Mouse (Mus musculus): ENCODE data around the gene Otx2. TPM values are rescaled to one million over a fixed set of nuclear protein-coding genes. Genes with fewer than 3 reads are reported as not detected.
A peak's percentile ranks its signal among the peaks of the same experiment; 100 is the strongest.

Gene Otx2
- 1 to 10 TPM in 1 of 2 experiments, under 1 TPM in 1; 0.85 to 2.3 TPM for total RNA-seq (2021)

DNA sequence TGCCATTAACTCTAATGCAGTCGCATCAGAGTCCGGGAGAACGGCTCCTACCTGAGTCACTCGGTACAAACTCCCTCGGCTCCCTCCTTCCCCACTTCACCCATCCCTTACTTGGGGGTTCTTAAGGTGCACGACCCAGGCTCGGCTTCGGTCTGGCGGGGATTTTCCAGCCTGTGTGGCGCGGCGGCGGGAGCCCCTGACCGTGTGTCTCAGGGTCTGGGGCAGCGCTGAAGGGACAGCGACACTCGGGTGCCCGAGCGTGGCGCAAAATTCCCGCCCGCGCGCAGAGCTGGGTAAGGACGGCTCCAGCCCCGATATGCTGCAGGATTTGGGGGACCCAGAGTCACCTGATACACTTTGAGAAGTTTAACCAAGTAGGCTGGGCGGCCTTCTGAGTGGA, at the start of gene Otx2:
Gene Otx2 (minus strand): TSS at position 279 of the 400 bp plus-strand sequence.
- DNase-seq = no peak

DNA sequence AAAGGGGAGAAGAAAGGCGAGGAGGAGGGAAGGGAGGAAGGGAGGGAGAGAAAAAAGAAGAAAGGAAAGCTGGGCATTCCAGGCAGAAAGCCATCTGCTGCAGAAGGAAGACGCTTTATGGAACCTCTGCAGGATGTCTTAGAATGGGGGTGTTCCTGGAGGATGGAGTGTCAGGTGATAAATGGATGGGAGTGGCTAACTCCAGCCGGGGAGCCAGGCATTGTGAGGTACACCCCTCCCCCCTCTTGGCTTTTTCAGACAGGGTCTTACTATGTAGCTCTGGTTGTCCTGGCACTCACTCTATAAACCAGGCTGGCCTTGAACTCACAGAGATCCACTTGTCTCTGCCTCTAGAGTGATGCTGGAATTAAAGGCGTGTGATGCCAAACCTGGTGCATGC, 49.1 kb upstream of the Otx2 start:
- no peak for DNase-seq

DNA sequence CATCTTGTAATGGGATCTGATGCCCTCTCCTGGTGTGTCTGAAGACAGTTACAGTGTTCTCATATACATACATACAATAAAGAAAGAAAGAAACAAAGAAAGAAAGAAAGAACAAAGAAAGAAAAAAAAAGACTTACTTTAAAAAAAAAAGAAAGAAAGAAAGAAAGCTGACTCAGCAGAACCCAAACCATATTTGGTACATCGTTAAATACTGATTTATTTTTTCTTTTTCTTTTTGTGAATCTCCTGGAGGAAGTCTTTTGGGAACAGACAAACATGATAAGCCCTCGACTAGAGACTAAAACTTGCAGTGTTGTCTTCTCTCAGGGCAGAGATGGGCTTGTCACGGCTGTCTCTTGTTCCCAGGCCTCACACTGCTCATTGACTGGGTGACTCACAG, 45.7 kb upstream of the Otx2 start:
- DNase-seq = no peak

DNA sequence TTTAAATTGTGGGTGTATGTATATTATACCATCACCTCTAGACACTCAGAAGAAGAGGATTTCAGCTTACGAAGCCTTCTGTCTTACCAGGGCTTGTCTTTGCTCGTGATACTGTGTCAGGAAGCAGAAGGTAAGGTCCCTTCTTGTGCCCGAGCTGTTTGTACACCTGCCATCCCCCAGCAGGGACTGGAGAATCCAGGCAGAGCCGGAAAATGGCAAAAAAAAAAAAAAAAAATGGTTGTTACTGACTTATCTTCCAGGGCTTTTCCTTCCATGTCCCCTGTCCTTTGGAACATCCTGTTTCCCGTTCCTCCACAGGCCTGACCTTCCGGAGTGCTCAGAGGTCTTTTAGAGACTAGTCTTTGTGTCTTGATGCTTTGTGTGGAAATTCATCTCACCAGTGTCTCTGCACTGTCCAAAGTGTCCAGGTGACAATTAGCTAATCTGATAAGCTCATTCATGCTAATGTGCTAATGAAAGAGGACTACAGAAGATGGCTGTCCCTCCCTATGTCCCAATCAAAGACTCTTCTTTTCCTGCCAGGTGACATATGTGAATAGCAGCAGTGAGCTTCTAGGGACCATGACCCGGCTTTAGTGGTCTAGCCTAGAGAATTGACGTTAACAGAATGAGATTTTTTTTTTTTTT, 44.1 kb upstream of the Otx2 start:
- no peak for DNase-seq

DNA sequence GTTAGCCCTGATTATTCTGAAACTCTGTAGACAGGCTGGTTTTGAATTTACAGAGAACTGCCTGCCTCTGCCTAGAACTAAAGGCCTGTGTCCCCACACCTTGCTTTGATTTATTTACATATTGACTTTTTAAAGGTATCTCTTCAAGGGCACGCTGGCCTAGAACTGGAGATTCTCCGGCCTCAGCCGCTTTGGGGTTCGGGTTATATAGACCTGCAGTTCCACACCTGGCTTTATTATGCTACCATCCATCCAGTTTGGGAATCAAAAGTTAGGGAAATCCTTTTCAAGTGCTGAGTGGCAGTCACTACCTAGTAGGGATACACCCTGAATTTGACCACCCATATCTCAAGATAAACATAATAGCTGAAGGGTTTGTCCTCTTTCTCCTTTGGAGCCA, 42.8 kb upstream of the Otx2 start:
- DNase-seq = no peak

DNA sequence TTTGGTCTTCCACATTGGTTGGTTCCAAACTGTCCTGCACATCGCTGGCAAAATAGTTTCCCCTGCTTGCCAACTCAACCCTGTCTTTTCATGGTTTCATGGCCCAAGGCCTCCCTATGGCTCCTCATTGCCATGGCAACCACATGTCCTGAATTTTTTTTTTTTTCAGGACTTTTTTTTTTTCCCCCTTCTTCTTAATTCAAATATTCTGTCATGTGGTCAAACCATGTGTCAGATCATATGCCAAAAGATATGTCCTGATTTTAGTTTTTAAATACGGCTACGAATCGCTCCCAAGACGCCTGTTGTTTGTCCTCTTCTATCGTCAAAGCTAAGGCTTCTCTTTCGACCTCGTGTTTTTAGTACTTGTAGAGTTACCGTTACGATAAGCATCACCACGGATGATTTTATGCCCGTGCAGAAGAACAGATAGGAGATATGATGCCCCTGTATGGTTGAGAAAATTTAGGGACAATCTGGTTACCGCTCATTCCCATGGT, 37.3 kb upstream of the Otx2 start:
- no peak for DNase-seq

DNA sequence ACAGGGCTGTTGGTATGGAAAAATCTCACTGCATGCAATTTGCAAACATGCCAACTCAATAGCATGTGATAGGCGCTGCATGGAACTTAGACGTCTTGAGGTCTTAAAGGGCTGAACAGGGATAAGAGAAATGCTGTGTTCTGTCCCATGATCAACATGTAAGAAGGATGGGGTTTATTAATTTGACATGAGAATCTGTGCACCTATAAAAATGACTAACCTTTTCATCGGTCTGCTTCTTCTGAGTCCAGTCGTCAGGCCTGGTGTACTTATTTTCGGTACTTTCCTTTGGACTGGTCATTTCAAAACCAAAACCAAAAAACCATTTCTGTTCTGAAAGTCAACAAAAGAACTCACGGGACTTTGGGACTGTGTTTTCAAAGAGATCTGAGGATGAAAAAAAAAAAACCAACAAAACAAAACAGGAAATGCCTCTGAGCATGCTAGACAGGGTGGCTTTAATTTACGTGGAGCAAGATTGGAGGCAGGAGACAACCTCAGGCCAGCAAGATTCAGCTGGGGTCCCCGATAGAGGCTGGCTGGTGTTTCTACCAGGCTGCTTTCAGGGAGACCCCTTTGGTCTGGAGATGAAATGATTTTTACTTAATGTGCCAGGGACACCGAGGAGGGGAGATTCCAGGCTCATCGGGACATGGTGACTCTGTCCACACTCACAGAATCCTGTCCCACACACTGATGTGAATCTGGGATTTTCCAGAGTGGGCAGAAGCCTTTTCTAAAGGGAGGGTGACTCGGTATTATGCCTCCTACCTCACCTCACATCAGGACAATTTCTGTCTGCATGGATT, 36.6 kb upstream of the Otx2 start:
- DNase-seq = no peak

DNA sequence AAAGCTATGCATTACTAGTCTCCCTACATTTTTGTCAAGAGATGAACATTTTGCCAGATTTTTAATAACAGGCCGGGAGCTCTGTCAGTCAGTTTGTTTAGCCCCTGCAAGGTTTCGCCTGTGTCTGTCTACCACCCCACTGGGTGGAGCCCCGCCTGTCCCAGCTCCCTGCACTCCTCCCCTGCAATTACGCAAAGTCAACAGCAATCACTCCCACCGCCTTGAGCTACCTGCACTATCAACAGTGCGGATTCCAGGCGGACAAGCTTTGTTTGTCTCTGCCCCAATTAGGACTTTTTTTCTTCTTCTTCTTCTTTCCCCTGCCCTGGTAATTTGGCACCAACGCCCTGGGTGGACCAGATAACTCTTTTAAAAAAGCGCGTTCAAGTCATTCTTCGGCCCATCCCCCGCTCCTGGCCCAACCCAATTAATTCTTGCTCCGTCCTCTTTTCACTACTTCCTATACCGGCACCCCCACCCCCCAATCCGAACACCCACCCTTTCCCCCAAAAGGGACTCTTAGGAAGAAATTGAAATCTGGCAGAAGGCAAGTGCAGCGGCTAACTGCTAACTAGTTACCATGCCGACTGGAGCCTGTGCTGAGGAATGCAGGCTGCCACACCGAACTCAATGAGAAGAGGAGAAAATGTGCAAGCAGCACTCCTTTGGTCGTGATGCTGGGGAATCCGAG, 35.9 kb upstream of the Otx2 start:
- peak; percentile 9 to 18 for DNase-seq

DNA sequence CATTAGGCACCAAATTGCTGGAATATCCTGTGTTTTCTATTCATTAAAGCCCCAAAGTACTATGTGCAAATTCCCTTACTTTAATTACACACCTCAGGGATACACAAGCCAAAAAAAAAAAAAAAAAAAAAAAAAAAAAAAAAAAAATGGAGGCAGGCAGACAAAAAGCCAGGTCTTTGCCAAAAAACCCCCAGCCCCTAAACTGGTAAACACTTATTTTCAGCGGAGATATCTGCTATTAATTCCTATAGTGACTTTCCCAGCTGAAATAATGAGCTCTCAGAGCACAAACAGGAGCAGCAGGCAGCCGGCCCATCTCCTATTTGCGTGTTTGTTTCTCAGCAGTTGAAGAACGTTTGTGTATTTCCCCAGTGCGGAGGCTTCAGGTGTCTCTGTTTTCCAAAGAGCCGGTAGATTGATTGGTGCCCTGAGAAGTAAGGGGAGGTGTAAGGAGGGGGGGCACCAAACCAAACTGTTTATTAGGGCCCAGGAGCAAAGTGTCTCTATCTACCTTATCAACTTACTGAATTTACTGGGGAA, 34.3 kb upstream of the Otx2 start:
- DNase-seq = no peak

DNA sequence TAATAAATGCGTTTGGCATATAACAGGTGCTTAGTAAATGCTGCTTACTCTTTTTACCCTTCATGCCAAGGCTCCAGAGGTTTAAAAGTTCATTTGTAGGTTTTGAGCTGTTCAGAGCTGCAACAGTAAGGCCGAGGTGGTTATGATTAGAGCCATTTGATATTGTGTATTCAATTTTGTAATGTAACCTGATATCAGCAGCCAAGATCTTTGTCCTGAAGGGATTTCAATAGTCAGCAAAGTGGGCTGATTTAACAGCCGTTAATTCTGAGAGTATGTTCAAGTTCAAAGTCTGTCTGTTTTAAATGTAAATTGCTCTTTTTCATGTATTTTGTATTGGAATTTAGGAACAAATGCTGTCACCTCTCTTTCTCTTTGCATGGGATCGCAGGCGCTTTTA, 33.8 kb upstream of the Otx2 start:
- DNase-seq = no peak

DNA sequence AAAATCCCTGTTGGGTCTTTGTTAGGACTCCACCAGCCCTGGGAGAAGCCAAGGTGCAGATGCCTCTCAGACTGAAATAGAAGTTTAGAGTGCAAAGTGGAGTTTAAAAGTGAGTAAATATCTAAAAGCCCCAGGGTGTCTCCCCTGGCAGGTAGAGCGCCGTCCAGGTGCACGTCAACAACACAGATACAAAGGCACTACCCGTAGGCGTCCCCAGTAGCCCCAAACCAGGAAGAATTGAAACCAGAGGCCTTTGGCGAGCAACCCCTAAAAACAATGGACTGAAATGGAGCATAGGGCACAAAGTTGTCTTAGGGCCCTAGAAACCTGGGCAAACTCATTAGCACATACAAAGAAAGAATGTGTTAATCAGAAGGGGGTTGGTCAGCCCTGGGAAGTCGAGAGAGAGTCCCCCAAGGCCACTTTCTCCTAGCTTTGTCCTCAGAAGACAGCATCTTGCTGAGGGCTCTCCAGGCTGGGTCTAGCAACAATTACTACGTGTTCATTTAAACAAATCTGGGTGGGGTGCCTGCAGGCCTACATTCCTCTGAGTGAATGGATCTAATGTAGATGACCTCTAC, 27.3 kb upstream of the Otx2 start:
- no peak for DNase-seq

DNA sequence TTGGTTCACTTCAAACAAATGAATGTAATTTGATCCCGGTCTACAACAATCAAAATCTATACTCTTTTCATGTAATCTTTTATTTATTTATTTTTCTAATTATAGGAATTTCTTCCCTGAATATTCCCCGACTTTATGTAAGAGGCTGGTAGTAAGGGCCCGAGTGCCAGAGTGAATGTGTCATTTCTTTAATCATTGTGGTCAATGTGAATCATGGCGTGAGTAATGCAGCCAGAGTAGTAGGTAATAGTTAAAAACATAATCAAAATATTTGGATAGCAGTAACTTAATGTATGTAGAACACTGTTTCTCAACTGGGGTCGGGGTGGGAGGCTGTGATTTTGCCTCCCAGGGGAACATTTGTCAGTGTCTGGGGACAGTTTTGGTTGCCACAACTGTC, 6.0 kb upstream of the Otx2 start:
- no peak for DNase-seq

DNA sequence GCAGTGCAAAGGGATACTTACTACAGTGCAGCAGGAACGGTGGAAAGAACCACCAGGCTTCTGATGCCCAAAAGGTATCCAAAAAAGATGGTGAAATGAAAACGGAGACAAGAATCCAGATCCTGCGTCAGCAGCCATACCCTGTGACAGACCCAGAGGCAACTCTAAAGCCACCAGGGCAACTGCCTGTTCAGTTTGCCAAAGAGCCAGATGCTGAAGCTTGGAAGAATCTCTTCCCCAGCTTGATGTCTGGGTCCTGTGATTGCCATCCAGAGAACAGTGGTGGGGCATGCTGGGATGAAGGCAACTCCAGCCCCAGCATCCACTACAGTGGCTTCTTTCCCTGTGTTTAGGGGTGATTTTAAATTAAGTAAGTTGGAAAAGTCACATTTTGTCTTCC, 5.1 kb upstream of the Otx2 start:
- DNase-seq = no peak

DNA sequence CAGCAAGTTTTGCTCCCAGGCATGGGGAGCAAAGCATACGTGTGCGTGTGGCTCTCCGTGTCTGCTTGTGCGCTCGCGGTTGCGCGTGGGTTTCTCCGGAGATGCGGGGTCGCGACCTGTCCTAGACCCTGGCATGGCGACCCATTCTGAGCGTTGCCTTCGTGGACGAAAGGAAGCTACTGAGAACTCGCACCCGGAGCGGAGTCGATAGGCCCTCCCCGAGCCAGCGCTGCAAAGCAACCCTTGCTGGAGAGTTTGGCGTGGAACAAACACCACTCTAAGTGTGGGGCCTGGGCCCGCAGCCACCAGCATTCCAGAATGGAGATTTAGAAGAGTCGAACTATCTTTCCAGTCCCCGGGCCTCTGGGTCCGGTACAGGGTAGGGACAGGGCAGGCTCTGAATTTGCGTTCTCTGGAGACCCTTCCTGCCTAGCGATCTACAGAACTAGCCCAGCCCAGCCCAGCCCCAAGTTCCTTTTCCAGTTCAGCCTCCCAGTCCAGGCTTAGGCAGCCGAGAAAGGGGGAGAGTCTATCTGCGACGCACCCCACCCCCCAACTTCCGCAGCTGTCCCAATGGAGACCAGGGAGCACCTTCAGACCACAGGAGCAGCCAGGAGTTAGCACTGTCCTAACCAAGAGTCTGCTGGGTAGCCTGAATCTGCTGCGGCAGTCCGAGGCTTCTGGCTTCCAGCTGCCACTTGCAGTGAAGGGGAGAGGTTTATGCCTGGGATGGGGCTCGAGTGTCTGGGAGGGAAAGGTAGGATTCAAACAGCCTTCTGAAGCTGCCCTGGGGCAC, 615 bp upstream of the Otx2 start:
- no peak for DNase-seq

DNA sequence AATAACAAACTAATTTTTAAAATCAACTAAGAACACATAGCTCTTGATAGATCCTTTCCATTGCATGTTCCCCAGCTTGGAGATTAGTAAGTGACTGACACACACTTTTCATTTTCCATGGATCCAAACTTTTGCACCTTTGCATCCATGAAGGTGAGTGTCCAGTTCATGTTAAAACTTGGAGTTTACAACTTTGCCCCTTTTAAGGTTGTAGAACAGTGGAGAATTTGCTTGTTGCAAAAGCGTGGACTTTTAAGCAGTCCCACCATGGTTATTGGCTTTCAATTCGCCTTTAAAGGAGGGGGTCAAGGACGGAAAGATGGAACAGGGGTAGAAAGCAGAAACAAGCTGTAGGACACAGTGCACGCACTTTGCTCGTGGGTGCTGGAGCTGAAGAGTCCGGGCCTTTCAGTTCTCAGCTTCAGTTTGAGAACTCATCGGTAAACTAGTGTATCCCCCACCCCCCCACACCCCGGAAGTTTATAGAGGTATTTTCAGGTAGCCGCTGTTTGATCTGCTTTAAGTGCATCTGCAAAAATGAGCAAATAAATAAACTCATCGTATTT, 925 bp downstream of the Otx2 start:
- DNase-seq = no peak

DNA sequence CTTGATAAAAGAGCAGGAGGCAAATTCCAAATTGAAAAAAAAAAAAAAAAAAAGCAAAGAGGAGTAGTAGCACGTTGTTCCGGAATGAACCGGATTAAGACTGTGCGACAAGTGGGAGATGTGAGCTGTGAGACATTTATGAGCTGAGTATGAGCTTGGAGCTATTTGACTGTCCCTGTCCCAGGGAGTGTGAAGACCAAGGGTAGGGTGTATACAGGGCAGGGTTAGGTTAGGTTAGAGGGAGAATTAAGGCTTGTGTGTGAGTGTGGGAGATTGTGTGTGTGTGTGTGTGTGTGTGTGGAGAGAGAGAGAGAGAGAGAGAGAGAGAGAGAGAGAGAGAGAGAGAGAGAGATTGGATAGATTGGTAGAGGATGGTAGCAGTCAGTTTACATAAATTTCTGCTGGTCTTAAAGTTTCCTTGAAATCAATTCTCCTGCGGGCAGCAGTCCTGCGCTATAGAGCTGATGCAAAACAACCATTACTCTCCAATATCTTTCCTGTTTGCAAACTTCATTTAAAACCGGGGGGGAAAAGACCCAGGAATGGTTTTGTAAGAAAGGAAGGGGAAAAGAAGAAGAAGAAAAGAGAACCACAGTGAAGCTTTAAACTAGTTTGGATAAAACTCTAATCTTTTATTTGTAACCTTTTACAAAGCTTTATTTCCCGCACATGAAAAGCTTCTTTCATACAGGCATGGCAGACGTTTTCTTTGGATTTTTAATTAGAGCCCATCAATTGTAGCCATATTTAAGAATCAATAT, 2.0 kb downstream of the Otx2 start:
- DNase-seq = no peak

DNA sequence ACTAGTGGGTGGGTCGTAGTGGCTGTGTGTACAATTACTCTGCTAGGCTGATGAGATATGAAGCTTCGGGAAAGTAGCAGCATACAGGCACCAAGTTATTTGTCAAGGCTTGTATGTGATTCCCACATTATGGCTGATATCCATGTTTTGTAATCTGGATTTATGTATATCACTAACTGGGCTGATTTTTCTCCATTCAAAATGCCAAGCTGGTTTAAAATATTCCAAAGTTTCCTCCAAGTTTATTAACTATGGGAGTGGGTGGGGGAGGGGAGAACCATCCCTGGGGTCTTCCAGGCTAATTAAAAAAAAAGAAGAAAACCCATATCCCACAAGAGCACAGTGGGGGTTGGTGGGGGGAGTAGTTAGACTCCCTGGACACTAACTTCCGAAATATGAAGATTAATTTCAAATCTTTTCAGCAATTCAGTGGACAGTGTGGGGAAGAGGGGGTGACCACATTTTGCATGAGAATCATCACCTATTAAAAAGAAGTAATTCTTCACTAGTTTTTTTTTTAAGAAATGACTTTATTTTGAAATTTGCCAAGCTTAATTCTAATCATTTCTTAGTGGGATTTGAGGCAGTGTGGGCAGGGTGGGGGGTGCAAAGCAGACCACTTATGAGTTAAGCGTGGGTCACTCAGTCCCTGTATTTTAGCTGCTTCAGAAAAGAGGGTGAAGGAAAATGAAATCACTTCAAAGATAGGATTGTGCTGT, 2.7 kb downstream of the Otx2 start:
- DNase-seq = no peak

DNA sequence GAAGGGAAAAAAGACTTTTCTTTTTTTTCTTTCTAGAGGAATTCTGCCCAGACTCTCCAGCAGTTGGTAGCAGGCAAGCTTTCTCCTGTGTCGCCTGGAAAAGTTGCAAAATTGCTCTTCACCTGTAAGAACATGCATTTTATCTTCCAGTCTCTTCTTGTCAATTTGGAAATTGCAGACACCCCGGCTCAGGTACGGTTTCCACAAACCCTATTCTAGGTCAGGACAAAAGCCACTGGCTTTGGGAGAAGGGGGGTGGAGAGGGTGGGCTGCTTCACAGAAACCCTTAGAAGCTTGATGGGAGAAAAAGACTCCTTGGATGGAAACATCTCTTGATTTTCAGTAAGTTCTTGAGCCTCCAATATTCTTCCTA, 3.4 kb downstream of the Otx2 start:
- no peak for DNase-seq

DNA sequence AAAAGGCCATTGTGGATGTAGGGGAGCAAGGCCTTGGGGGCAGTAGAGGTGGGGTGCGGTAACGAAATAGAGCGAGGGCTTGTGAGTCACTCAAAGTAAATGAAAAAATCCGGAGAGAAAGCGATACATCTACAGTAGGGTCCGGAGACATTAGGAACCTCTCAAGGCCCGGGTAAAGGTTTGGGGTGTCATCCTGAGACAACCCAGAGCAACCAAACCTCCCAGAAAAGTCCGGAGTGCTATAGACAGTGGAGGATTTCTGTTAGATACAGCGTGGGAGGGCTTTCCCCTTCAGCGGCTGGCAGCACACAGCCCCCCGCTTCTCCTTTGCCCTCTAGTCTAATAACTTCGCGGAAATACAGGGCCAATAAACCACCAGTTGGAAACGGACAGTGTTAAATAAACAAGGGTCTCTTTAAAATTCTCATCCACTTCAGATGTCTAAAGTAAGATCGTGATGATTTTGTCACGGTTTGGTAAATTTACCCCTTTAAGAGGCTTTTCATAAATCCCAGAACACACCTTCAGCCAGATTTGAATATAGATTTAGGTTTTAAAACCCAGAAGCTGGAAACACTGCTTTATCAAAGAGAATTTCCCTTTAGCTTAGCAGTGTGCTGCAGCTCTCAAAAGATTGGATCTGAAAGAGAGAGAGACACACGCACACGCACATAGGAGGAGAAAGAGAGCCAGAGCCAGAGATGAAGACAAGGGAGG, 3.9 kb downstream of the Otx2 start:
- DNase-seq = no peak

Data from layer of hippocampus, postnatal 36 days (tissue).